Mouse (Mus musculus): ENCODE data around the gene Nf2.
A peak's percentile ranks its signal among the peaks of the same experiment; 100 is the strongest.

Gene Nf2

GRCm38 (mm10) chr11:4747285-4747684 is 102.1 kb downstream of the Nf2 start:
- no peak for DNase-seq (ENCODE audit: low read depth, low spot score)

GRCm38 (mm10) chr11:4746733-4747132 is 102.6 kb downstream of the Nf2 start, which contains the start of gene Cabp7:
Cabp7 (minus strand) TSS chr11:4746778.
- DNase-seq (ENCODE audit: low read depth, low spot score), result no peak

GRCm38 (mm10) chr11:4745969-4746368 is 103.4 kb downstream of the Nf2 start:
- DNase-seq (ENCODE audit: low read depth, low spot score), result no peak

- DNase-seq (ENCODE audit: low read depth, low spot score), result no peak
Measured at GRCm38 (mm10) chr11:4744691-4745090, 104.6 kb downstream of the Nf2 start.

- DNase-seq (ENCODE audit: low read depth, low spot score), result no peak
Measured at GRCm38 (mm10) chr11:4740785-4741184, 108.6 kb downstream of the Nf2 start.

- DNase-seq (ENCODE audit: low read depth, low spot score), result peak; percentile 38
Measured at GRCm38 (mm10) chr11:4738719-4739118, 110.6 kb downstream of the Nf2 start.

GRCm38 (mm10) chr11:4737682-4738081 is 111.7 kb downstream of the Nf2 start:
- peak; percentile 80 for DNase-seq (ENCODE audit: low read depth, low spot score)

GRCm38 (mm10) chr11:4736355-4736754 is 113.0 kb downstream of the Nf2 start:
- no peak for DNase-seq (ENCODE audit: low read depth, low spot score)

- DNase-seq (ENCODE audit: low read depth, low spot score), result no peak
Measured at GRCm38 (mm10) chr11:4734179-4734578, 115.2 kb downstream of the Nf2 start.

- peak; percentile 66 for DNase-seq (ENCODE audit: low read depth, low spot score)
Measured at GRCm38 (mm10) chr11:4731781-4732180, 117.6 kb downstream of the Nf2 start.

GRCm38 (mm10) chr11:4730913-4731312 is 118.4 kb downstream of the Nf2 start:
- DNase-seq (ENCODE audit: low read depth, low spot score), result no peak

GRCm38 (mm10) chr11:4730096-4730495 is 119.2 kb downstream of the Nf2 start:
- no peak for DNase-seq (ENCODE audit: low read depth, low spot score)

GRCm38 (mm10) chr11:4729603-4730002 is 119.7 kb downstream of the Nf2 start:
- no peak for DNase-seq (ENCODE audit: low read depth, low spot score)

- DNase-seq (ENCODE audit: low read depth, low spot score), result no peak
Measured at GRCm38 (mm10) chr11:4721728-4722127, 127.6 kb downstream of the Nf2 start.

- DNase-seq (ENCODE audit: low read depth, low spot score), result peak; percentile 88
Measured at GRCm38 (mm10) chr11:4720900-4721580, 128.3 kb downstream of the Nf2 start.

GRCm38 (mm10) chr11:4720393-4720792 is 128.9 kb downstream of the Nf2 start:
- no peak for DNase-seq (ENCODE audit: low read depth, low spot score)

- DNase-seq (ENCODE audit: low read depth, low spot score), result no peak
Measured at GRCm38 (mm10) chr11:4719961-4720360, 129.4 kb downstream of the Nf2 start.

GRCm38 (mm10) chr11:4718548-4718947 is 130.8 kb downstream of the Nf2 start:
- peak; percentile 70 for DNase-seq (ENCODE audit: low read depth, low spot score)

GRCm38 (mm10) chr11:4716530-4717236 is 132.7 kb downstream of the Nf2 start:
- DNase-seq (ENCODE audit: low read depth, low spot score), result no peak

All from brain, adult 2 months (tissue).